Mouse (Mus musculus) cerebellum, postnatal 25 days (tissue): ENCODE measurements around the gene Hectd1.

Experiments
- DNase-seq, 2 experiments: peaks; one replicate each; pipeline ENCODE4 v3.0.0; 2021; ENCODE audit warnings: mixed read lengths in 2 of 2

Hectd1 gene

DNA sequence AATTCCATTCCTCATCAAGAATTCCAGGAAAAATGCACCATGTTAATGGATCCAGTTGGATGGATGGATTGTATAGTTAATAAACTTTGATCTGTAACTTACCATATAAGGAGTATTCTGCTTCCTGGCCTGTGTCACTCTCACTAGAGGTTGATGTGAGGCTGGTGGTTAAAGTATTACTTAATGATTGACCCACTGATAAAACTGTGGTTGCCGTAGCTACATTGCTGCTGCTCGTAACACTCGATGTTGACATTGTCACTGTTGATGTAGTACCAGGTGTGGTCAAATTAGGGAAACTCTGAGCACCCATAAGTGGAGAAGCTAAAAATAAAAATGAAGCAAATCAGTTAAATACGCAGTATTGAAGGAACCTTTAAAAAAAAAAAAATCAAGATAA lies 61.9 kb downstream of the Hectd1 start:
- no peak for DNase-seq

DNA sequence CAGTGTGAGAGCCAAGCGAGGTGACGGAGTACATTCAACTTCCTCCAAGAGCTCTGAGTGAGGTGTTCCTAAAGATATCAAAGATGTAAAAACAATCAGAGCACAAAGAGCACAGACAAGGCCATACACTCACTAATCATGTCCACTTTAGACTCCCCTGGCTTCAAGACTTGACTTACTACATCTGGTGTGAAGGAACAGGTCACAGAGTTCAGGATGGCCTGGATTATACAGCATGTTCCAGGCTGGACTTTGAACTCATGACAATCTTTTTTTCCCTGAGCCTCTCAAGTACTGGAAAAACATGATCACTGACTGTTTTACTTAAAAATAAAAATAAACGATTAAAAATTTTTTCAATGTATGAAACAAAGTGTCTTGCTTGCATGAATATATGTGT lies 70.0 kb downstream of the Hectd1 start:
- no peak for DNase-seq

DNA sequence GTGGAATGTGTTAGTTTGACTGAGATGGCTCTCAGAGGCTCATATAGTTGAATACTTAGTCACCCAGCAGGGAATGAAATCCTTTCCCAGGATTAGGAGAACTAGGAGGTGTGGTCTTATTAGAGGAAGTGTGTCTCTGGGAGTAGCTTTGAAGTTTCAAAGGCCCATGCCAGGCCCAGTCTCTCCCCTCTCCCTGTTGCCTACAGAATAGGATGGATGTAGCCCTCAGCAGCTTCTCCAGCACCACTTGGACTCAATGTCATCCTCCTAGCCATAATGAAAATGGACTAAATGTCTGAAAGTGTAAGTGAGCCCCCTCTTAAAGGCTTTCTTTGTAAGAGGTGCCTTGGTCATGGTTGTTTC lies 72.8 kb downstream of the Hectd1 start:
- DNase-seq: no peak

DNA sequence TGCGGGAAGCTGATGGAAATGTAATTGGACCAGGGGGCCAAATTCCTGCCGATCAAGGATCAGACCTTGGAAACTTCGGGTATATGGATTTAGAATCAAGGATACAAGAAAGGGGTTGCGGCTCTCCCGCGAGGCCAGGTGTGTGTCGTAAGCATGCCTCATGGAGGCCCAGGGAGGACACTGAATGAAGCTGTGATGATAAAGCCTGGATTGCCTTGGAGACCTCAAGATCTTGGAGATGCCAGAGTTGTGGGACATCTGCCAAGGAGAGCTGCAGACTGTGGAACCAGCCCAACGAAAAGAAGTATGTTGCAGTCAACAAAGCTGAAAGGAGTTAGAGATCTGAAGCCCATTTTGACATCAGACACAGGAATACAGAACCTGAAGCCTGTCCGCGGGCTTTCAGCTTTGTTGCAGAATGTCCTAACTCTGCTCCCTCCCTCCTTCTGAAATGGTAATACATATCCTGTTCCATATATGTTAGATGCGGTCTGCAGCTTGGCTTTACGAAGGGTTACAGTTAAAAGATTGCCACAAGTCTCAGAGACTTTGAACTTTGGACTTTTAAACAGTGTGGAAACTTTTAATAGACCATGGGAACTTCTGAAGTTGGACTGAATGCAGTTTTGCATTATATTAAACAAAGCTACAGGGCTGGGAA lies 73.3 kb downstream of the Hectd1 start:
- no peak for DNase-seq

DNA sequence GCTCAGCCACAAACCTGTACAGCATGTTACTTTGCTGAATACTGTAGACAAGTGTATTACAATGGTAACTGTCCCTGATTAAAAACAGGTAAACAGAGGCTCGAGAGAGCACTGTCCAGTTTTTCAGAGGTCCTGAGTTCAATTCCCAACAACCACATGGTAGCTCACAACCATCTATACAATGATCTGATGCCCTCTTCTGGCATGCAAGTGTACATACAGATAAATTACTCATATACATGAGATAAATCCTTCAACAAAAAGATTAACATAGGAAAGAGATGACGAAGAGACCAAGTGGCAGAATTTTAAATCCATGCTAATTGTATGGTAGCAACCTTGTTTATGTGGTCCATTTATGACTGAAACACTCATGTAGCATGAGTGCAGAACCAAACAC lies 82.0 kb downstream of the Hectd1 start:
- no peak for DNase-seq

DNA sequence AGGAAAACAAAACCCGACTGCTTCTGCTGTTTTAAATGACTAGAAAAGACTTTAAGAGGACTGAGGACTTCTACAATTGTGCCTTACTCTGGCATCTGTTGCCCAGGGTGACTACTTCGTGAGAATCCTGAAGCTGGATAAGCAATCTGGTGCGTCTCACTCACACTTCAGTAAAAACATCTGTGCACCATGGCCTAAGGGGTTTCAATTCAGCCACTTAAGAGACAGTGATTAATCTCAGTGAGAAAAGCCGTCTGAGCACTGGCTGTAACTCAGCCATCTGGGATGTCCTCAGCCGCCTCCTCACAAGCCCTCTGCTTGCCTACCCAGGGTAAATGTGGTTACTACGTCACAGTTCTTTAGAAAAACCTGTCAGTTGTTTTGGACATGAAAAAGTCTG lies 84.4 kb downstream of the Hectd1 start:
- DNase-seq: no peak

DNA sequence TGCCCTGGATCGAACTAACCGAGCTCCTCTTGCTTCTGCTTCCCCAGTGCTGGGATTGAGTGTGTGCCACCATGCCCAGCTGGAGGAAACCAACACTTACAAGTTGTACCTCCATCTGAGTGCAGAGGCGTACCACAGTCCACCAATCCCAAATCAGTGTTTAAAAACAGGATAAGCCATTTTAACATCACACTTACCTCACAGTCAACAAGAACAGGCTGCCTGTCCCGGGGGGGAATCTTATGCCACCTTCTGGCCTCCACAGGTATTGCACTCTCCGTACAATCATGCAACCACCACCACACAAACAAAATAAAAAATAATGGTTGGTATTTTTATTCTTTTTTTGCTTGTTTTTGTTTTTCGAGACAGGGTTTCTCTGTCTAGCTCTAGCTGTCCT lies 87.6 kb downstream of the Hectd1 start:
- peak in 1 of 2 experiments; percentile 40 for DNase-seq

DNA sequence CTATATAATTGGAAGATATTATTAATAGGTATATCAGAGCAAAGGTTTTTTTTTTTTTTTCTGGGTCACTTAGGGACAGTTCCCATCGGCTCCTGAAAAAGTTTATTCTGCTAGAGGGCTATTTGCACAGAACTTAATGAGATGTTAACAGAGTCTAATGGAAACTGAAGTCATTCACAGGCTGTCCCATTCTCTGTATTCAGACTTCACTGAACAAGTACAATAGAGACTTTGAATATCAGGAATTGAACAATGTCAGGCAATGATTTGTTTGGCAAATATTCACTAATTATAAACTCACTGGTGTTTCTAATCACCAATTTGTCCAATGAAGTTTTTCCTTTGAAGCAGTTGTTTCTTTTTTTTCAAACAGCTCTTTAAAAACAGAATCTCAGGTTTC lies 92.5 kb downstream of the Hectd1 start:
- no peak for DNase-seq

DNA sequence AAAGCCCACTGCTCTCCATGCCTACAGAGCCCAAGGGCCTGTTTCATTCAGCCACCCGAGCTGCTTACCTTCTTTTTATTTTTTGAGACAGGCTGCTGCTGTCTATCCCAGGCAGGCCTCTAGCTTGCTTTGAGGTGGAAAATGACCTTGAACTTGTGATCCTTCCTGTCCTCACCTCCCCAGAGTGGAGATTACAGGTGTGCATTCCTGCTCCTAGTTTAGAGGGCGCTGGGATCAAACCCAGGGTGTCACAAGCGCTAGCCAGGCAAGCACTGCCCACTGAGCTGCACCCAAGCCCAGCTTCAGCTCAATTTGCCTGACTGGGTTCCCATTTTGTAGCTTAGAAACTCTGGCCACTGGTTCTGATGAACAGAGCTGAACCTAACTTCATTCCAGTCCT lies 93.0 kb downstream of the Hectd1 start:
- DNase-seq: no peak

DNA sequence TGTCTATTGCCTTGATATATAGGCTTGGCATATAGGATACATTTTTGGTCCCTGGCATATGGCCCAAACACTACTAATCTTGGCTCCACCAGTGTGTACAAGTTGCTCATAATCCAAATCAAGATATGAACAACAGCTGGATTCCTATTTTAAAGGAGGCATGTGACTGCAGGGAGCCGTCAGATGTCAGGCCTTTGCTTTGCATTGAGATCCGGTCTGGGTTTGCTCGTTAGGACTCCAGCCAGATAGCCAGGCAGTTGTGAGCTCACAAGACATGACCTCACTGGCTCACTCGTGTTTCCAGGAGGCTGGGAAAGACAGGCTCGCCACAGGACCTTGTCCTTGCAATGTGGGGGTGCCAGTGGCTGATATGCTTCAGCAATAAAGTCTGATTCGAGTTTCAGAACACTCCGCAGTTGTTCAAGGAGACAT lies 93.5 kb downstream of the Hectd1 start:
- DNase-seq: no peak

DNA sequence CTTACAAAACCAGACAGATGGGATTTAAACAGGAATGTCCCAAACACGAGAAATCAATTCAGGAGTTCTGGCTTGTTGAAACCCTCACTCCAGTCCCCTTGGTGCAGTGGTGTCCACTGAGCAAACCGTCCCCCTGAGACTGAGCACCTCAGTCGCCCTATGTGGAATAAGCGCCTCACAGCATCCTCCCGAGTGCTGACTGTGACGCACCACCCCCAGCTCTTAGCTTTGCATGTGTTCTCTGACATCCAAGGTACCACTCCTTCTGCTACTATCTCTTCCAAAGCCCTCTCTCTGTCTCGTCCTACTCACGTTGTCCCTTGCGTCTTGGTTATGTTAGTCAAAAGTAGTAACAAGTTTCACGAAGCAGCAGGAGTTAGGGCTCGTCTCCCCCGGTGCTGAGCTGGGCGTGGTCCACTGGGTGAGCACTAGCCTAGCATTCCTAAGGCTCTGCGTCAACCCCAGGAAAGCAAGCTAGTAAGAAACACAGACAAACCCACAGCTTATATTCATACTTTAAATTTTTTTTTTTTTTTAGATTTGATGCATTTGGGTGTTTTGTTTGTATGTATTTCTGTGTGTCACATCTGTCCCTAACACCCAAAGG lies 94.6 kb downstream of the Hectd1 start:
- DNase-seq: no peak

DNA sequence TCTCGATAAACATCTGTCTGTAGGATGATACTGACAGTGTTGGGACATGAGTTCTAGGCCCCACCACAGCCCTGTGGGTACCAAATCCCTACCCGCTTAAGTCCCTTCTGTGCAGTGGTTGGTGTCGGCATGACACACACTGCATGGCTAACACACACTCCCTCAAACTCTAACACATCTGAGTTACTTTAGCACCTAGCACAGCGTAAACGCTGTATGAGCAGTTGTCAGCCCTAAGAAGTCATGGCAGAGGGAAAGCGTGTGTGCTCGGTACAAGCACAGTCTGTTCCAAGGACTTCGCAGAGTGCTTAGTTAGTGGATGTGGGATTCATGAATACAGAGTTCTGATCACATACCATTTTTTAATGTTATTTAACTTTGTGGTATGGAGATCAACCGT lies 99.5 kb downstream of the Hectd1 start:
- no peak for DNase-seq

DNA sequence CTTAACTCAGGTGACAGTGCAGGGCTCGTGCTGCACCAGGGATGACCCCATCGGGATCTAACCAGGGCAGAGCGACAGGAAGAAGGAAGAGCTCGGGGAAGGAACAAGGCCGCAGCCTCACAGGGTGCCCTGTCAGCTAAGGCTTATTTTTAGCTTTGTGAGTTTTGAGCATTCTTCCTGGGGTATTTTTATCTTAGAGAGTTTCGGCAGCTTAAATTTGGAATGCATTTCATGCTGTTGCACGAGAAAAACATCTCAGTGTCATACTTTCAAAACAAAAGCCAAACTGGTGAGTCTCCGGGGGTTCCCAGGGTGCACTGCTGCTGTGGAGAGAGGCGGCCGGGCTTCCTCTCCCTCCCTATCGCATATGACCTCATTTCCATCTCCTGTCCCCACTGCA lies 100.3 kb downstream of the Hectd1 start:
- no peak for DNase-seq

DNA sequence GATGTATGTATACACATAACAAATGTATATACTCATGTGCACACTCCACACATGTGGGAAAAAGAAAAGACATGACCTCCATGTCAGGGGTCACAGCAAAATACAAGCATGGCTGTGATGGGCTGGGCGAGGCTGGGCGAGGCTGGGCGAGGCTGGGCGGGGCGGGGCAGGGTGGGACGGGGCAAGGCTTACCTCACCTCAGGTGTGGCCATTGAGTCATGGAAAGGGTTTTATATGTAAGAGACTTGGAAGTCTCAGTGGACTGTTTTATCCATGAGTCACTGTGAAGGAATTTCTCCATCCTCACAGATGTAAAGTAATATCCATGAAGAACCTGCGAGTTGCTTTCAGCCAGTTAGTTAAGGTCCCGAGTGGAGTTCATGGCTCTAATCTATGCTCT lies 107.5 kb downstream of the Hectd1 start:
- no peak for DNase-seq

DNA sequence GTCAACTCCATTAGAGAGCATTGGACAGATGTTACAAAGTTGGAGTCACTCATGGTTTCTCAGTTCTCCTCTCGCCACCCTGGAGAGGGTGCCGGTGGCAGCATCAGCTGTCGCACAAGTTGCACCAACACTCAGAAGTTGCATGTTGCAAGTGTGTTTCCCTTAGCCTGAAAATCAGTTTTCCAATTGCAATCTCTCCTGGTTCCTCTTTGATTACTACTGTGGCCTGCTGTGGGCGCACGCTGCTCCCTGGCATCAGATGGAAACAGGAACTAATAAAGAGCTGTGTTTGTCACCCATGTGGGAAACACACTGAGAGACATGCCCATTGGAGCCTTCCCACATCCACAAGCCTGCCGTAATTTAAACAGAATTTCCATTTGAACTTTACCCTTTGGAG lies 110.7 kb downstream of the Hectd1 start:
- no peak for DNase-seq

DNA sequence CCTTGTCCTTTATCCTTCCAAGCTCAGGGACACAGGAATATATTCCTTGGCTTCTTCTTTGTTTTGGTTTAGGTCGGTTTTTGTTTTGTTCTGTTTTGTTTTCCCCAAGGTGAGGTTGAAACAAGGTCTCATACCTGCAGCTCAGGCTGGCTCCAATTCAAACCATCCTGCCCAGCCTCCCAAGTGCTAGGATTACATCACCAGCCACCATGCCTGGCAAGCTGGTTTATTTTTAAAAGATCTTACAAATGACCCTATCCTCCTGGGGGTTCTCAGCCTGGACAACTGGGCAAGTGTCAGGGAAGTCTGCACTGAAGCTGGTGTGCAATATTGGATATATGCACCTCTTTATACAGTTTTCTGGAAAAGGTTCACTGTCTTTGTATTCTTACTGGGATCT lies 116.7 kb downstream of the Hectd1 start:
- peak; percentile 47 to 57 for DNase-seq

DNA sequence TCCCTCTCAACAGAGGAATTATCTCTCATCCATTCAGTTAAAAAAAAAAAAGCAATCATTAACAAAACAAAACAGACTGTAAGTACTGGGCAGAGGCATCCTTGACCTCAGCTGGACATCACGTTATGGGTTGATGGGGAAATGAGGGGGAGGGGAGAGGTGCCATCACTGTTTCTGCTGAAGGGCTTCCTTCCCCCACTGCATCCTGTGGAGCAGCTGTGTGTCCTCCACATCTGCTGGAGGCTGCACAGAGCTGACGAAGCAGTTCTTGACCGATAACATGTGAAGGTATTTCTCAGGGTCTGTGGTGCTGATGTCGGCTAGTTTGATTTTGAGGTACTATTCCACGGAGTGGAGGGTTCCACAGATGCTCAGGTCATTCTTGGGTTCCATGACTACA lies 119.2 kb downstream of the Hectd1 start:
- no peak for DNase-seq

DNA sequence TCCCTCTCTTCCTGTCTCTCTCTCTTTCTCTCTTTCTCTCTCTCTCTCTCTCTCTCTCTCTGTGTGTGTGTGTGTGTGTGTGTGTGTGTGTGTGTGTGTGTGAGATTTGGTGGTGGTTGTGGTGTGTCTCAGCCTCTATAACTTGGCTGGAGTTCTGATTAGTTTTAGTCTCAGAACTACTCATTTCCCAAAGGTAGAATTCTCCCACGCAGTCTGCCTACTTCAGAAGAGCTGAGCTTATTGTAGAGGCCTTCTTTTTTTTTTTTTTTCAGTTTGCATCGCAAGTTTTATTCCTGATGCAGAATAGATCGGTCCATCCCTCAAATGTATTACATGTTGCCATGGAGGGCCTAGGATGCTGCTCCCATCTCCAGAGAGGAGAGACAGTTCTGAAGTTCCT lies 119.6 kb downstream of the Hectd1 start:
- no peak for DNase-seq

DNA sequence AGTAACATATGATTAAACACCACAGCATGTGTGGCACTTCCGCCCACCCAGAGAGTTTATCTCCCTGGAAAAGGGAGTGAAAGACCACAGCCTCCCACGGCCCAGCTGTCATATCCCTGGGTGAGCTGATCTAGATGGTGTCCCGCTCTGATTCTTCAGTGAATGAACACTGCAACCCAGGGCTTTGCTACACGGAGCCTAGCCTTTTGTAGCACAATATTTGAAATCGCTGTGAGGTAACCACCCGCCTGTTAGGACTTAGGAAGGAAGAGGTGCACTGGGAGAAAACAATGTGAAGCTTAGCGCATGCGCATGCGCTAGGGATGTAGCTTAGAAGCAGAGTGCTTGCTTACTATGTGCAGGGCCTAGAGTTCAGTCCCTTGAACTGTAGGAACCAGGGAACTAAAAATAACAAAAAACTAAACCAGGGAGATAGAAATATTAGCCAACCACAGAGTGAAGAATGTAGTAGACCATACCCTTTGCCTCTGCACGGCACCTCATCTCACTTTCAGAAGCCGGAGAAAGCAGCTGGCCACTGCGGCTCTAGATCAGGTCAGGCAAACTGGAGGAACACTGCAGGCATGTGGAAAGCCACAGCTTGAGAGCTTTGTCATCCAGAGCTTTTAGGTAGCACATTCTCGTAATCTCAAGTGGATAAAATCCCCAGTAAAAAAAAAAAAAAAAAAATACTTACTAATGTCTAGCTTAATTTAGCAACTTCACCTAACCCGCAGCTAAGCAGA lies 120.2 kb downstream of the Hectd1 start:
- DNase-seq: no peak

DNA sequence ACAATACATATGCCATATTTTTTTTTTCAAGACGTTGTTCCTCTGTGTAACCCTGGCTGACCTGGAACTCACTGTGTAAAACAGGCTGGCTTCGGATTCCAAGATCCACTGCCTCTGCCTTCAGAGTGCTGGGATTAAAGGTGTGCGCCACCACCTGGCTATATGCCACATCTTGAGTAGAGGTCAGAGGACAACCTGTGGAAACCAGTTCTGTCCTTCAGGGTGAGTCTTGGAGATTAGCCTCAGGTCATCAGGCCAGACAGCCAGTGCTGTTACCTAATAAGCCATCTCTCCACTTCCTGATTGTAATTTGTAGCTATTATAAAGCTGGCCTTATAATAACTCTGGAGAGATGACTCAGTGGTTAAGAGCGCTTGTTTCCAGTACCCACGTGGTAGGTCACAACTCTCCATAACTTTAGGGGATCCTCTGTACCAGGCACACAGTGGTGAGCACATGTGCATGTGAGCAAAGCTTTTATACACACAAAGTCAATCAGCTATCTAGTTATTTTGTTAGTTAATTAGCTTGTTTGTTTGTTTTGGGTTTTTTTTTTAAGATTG lies 122.6 kb downstream of the Hectd1 start:
- DNase-seq: no peak

DNA sequence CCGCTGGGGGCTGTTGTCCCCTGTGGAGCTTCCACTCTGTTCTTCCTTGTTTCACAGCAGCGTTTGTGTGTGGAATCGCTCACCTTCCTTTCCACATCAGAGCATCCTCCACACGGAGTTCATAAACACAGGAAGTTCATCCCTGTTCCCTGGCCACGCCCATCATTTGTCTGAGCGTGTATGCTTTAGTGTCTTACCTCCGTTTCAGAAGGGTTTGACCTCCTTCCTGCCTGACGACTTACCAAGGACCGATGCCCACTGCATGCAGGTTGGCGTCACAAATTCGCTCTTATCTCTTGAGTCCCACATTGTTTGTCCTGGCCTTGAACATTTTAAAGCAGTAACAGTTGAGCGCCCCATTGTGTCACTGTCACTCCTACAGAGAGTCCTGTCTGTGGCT lies 123.6 kb downstream of the Hectd1 start:
- no peak for DNase-seq

DNA sequence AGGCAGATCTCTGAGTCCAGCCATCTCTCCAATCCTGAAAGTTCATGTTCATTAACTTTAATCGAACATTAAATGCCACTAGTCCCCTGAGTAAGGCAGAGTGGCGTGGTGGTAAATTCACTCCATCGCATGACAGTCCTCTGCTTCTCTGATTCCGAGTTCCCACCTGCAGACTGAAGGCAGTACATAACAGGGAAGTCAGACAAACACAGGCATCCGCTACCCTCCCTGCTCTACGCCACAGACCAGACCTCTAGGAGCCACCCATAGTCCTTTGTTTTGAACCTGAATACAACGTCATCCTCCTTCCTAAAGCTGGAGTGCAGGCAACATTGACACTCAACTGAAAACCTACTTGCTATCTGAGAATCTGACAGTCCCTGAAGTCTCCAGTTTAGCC lies 124.8 kb downstream of the Hectd1 start:
- no peak for DNase-seq

DNA sequence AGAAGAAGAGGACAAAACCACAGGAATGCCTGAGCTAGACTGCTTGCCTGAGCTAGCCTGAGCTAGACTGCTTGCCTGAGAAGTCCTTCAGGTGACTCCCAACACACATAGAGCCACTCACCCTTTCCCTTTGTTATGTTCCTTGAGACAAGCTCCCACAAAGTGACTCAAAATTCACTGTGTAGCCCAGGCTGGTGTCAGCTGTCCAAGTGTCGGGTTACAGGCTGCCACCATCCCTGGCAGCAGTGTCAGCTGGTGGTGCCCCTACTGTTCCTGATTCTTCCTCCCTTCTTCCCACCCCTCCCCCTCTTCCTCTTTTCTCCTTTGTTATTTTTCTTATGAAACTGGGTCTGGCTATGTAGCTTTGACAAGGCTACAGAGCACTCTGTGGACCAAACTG lies 125.5 kb downstream of the Hectd1 start:
- DNase-seq: no peak

DNA sequence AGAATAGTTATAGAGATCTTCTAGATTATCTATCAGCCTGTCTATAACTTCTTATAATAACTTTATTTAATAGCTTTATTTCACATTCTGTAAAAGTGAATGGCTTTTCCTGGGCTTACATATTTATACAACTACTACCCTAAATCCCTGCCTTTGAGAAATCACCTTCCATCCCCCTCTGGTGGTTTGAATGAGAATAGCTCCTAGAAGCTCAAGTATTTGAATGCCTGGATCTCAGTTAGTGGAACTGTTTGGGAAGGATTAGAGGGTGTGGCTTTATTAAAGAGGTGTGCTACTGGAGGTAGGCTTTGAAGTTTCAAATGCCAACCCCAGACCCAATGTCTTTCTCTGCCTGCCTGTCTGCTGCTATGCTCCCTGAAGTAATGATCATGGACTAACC lies 127.6 kb downstream of the Hectd1 start:
- no peak for DNase-seq
